Mouse (Mus musculus) adrenal gland, postnatal 25 days (tissue): ENCODE results near the gene Clec2h. TPM values are rescaled to one million over a fixed set of nuclear protein-coding genes. Genes with fewer than 3 reads are reported as not detected.

ENCODE experiments used
- total RNA-seq: library from RNA; stranded (reverse); gene quantifications from 2 replicates; pipeline ENCODE4 v1.2.3, GENCODE M21; 2021

Clec2h gene
- total RNA-seq, 1 experiment from 2014 or later, result 0.97 TPM

Other genes starting within 250 kb of the Clec2h start
- 27.5 and 35.6 TPM in 2 replicates for gene Itfg2, start 237.5 kb upstream of the Clec2h start, total RNA-seq
- gene Fkbp4, start 223.7 kb upstream of the Clec2h start, total RNA-seq, result 205 and 245 TPM in 2 replicates
- gene Pzp, start 135.7 kb upstream of the Clec2h start, total RNA-seq, result 0.30 and 20.2 TPM in 2 replicates
- gene A2ml1, start 80.8 kb upstream of the Clec2h start, total RNA-seq, result not detected in 2 replicates
- not detected in 2 replicates for gene Klrb1a, start 38.9 kb upstream of the Clec2h start, total RNA-seq
- not detected in 2 replicates for gene Klrb1, start 60.7 kb downstream of the Clec2h start, total RNA-seq
- gene Klrb1c, start 126.8 kb downstream of the Clec2h start, total RNA-seq, result not detected in 2 replicates
- not detected in 2 replicates for gene Gm44511, start 163.9 kb downstream of the Clec2h start, total RNA-seq
- not detected in 2 replicates for gene Klrb1b, start 163.9 kb downstream of the Clec2h start, total RNA-seq
- not detected in 2 replicates for gene Clec2i, start 225.2 kb downstream of the Clec2h start, total RNA-seq
- 0.18 TPM in 1 of 2 replicates, not detected in the other for gene BC035044, start 228.7 kb downstream of the Clec2h start, total RNA-seq